Mouse (Mus musculus) liver, embryonic 16.5 days (tissue): ENCODE results near the gene Mpp1. TPM values are rescaled to one million over a fixed set of nuclear protein-coding genes. Genes with fewer than 3 reads are reported as not detected.
"Not testable (repeated sequence)": the region's sequence is repeated elsewhere in the genome, so short reads cannot be mapped to it uniquely, and the experiment has no call there.

Source experiments
- ATAC-seq: fragments of 200-750 bp; cut with Nextera tagmentation; 2 replicates; pipeline ENCODE4 v1.8.0; 2017; ENCODE audit warnings: low read depth, mild to moderate bottlenecking, moderate number of reproducible peaks, moderate library complexity
- H3K27ac ChIP-seq: fragments of 300-500 bp; sonication (generic); 2 replicates; pipeline ENCODE4 v1.5.1; 2014; ENCODE audit warnings: mild to moderate bottlenecking, low read length
- H3K27me3 ChIP-seq: fragments of 300-500 bp; sonication (generic); 2 replicates; pipeline ENCODE4 v1.6.1; 2014; ENCODE audit warnings: low read depth, low read length, mixed read lengths; ENCODE audit not compliant: control insufficient read depth, insufficient read depth
- H3K36me3 ChIP-seq: fragments of 300-500 bp; sonication (generic); 2 replicates; pipeline ENCODE4 v1.6.1; 2014; ENCODE audit warnings: mild to moderate bottlenecking; ENCODE audit not compliant: control insufficient read depth, insufficient read depth
- H3K4me1 ChIP-seq: fragments of 300-500 bp; sonication (generic); 2 replicates; pipeline ENCODE4 v1.6.1; 2014; ENCODE audit warnings: low read depth, low read length, mixed read lengths; ENCODE audit not compliant: control insufficient read depth
- H3K4me2 ChIP-seq: fragments of 300-500 bp; sonication (generic); 2 replicates; pipeline ENCODE4 v1.6.1; 2014; ENCODE audit warnings: low read depth, low read length, mixed read lengths
- H3K4me3 ChIP-seq: fragments of 300-500 bp; sonication (generic); 2 replicates; pipeline ENCODE4 v1.5.1; 2014; ENCODE audit warnings: low read depth, mild to moderate bottlenecking, low read length
- H3K9ac ChIP-seq: fragments of 300-500 bp; sonication (generic); 2 replicates; pipeline ENCODE4 v1.6.1; 2014; ENCODE audit warnings: low read depth, low read length
- H3K9me3 ChIP-seq: fragments of 300-500 bp; sonication (generic); replicated peaks from 2 replicates; pipeline ENCODE4 v1.6.1; 2016; ENCODE audit warnings: low read length; ENCODE audit not compliant: control insufficient read depth
- WGBS: fragments of 180-500 bp; shearing (Covaris S2); extraction: QIAGEN DNeasy Blood & Tissue Kit; methylation state at CpG from one replicate; pipeline ENCODE4 v1.1.7; 2014; ENCODE audit not compliant: insufficient replicate concordance; 5-methylcytosine and 5-hydroxymethylcytosine counted together
- polyA plus RNA-seq: library from polyadenylated mRNA; unstranded; fragments of >200 nt; fragmentation: Nextera tagmentation; extraction: Ambion mirVana; gene quantifications from 2 replicates; pipeline ENCODE4 v1.2.1, GENCODE M21; 2015

Gene Mpp1
- 155 and 158 TPM in 2 replicates for polyA plus RNA-seq

- no peaks in the 10 kb centered on the region for H3K9me3 ChIP-seq
- peak within 1 kb of the TSS; percentile 76 for H3K9ac ChIP-seq
- H3K4me3 ChIP-seq, result peak within 1 kb of the TSS; percentile 75
Observed at GRCm38 (mm10) chrX:75130467-75131160, at the start of gene Mpp1. Mpp1 (minus strand) TSS chrX:75131016.

GRCm38 (mm10) chrX:75163670-75164069, 32.9 kb upstream of the Mpp1 start, which contains the start of gene Smim9:
Smim9 (minus strand) TSS chrX:75163770.
- Histone ChIP-seq H3K4me3 (no peak within 1 kb of the TSS), H3K9me3 (no peaks in the 10 kb centered on the region), H3K4me1 (no peaks in the 10 kb centered on the region), H3K9ac (no peak within 1 kb of the TSS), H3K27me3 (no peaks in the 10 kb centered on the region), H3K4me2 (no peak within 1 kb of the TSS), H3K27ac (no peak within 1 kb of the TSS), H3K36me3 (no peaks in the 10 kb centered on the region)
- WGBS, result 34% methylated on average over 1 of the region's 1 CpGs
- no peak for ATAC-seq

More at GRCm38 (mm10) chrX:75130467-75131160, at the start of gene Mpp1:
- Histone ChIP-seq H3K36me3 (peaks cover under 1% of the 10 kb centered on the region), H3K4me2 (peak within 1 kb of the TSS; percentile 62), H3K27me3 (no peaks in the 10 kb centered on the region), H3K27ac (peak within 1 kb of the TSS; percentile 94), H3K4me1 (no peaks in the 10 kb centered on the region; the same call in none of the 2 replicates)
- peak; percentile 98 for ATAC-seq
- 25% methylated on average over 36 of the region's 36 CpGs for WGBS

GRCm38 (mm10) chrX:75155576-75156243, 24.9 kb upstream of the Mpp1 start:
- no peak overlapping the region; the same call in 1 of the 2 replicates for H3K9ac ChIP-seq
- H3K4me3 ChIP-seq, result peak overlapping the region; percentile 48
- peaks cover 2% of the 10 kb centered on the region; the same call in 1 of the 2 replicates for H3K4me1 ChIP-seq
- ATAC-seq, result peak; percentile 98
- H3K27ac ChIP-seq, result no peak overlapping the region
- peak overlapping the region; percentile 65 for H3K4me2 ChIP-seq
- H3K9me3 ChIP-seq, result no peaks in the 10 kb centered on the region
- no peaks in the 10 kb centered on the region for H3K36me3 ChIP-seq
- no peaks in the 10 kb centered on the region for H3K27me3 ChIP-seq
- 18% methylated on average over 25 of the region's 49 CpGs for WGBS

GRCm38 (mm10) chrX:75152249-75152648, 21.4 kb upstream of the Mpp1 start:
- no peak overlapping the region for H3K27ac ChIP-seq
- peaks cover 2% of the 10 kb centered on the region; the same call in 1 of the 2 replicates for H3K4me1 ChIP-seq
- H3K9me3 ChIP-seq, result no peaks in the 10 kb centered on the region
- WGBS, result 29% methylated on average over 1 of the region's 1 CpGs
- H3K4me2 ChIP-seq, result no peak overlapping the region
- no peak overlapping the region for H3K4me3 ChIP-seq
- no peaks in the 10 kb centered on the region for H3K27me3 ChIP-seq
- H3K9ac ChIP-seq, result no peak overlapping the region
- H3K36me3 ChIP-seq, result no peaks in the 10 kb centered on the region
- no peak for ATAC-seq

- WGBS, result 58% methylated on average over 2 of the region's 2 CpGs
- peak; percentile 47; the same call in 1 of the 2 replicates for ATAC-seq
- H3K9me3 ChIP-seq, result no peaks in the 10 kb centered on the region
Observed at GRCm38 (mm10) chrX:75150304-75150703, 19.5 kb upstream of the Mpp1 start.

GRCm38 (mm10) chrX:75148414-75148813, 17.6 kb upstream of the Mpp1 start:
- no peak for ATAC-seq
- Histone ChIP-seq H3K36me3 (no peaks in the 10 kb centered on the region), H3K4me3 (no peak overlapping the region), H3K27me3 (no peaks in the 10 kb centered on the region), H3K9me3 (no peaks in the 10 kb centered on the region), H3K4me2 (no peak overlapping the region), H3K9ac (no peak overlapping the region), H3K27ac (no peak overlapping the region), H3K4me1 (no peaks in the 10 kb centered on the region)
- 65% methylated on average over 4 of the region's 4 CpGs for WGBS

More at GRCm38 (mm10) chrX:75150304-75150703, 19.5 kb upstream of the Mpp1 start:
- Histone ChIP-seq H3K27me3 (no peaks in the 10 kb centered on the region), H3K4me2 (no peak overlapping the region), H3K4me3 (no peak overlapping the region), H3K36me3 (no peaks in the 10 kb centered on the region), H3K4me1 (no peaks in the 10 kb centered on the region), H3K9ac (no peak overlapping the region), H3K27ac (no peak overlapping the region)

- H3K27ac ChIP-seq, H3K27me3 ChIP-seq, H3K9ac ChIP-seq, H3K36me3 ChIP-seq, H3K4me1 ChIP-seq, H3K9me3 ChIP-seq: not testable (repeated sequence)
- Histone ChIP-seq H3K4me2 (peak overlapping the region; percentile 59), H3K4me3 (peak overlapping the region; percentile 34)
- ATAC-seq, result peak; percentile 81
- 18% methylated on average over 24 of the region's 42 CpGs for WGBS
Observed at GRCm38 (mm10) chrX:75143124-75143555, 12.3 kb upstream of the Mpp1 start.

- Histone ChIP-seq H3K4me2 (no peak overlapping the region), H3K9ac (no peak overlapping the region), H3K36me3 (no peaks in the 10 kb centered on the region), H3K27me3 (no peaks in the 10 kb centered on the region), H3K4me3 (no peak overlapping the region), H3K4me1 (peaks cover 2% of the 10 kb centered on the region), H3K27ac (peak overlapping the region; percentile 65), H3K9me3 (no peaks in the 10 kb centered on the region)
- 59% methylated on average over 2 of the region's 2 CpGs for WGBS
- ATAC-seq, result peak; percentile 62
Observed at GRCm38 (mm10) chrX:75138182-75138581, 7.4 kb upstream of the Mpp1 start.

GRCm38 (mm10) chrX:75137729-75138128, 6.9 kb upstream of the Mpp1 start:
- H3K4me3 ChIP-seq, result no peak overlapping the region
- peak; percentile 90 for ATAC-seq
- H3K27ac ChIP-seq, result peak overlapping the region; percentile 65
- 41% methylated on average over 2 of the region's 2 CpGs for WGBS
- H3K4me1 ChIP-seq, result peaks cover 2% of the 10 kb centered on the region
- H3K36me3 ChIP-seq, result no peaks in the 10 kb centered on the region
- no peaks in the 10 kb centered on the region for H3K27me3 ChIP-seq
- H3K9ac ChIP-seq, result no peak overlapping the region
- no peak overlapping the region for H3K4me2 ChIP-seq
- H3K9me3 ChIP-seq, result no peaks in the 10 kb centered on the region
